Mouse (Mus musculus) liver, embryonic 16.5 days (tissue): ENCODE measurements at regions not wholly inside any gene's neighbourhood (a gene's known extent, or its start where the extent isn't known, plus 50 kb on each side); places are given as distances from the start of the nearest gene placed in this dataset. TPM values are rescaled to one million over a fixed set of nuclear protein-coding genes. Genes with fewer than 3 reads are reported as not detected.

Experiments used
- microRNA-seq: library from miRNA; unstranded; fragments of <30 nt; microRNA quantifications from one replicate; pipeline ENCODE4, GENCODE M21; 2016

Small RNA genes lying in the stretch of these regions (microRNA-seq; reads per million reads assigned to microRNA genes)
- gene Gm22368: not detected
- not detected for gene Gm44376
